Mouse (Mus musculus) heart, embryonic 10.5 days (tissue): ENCODE measurements around the gene Vps50. TPM values are rescaled to one million over a fixed set of nuclear protein-coding genes. Genes with fewer than 3 reads are reported as not detected.
"Not testable (repeated sequence)": the region's sequence is repeated elsewhere in the genome, so short reads cannot be mapped to it uniquely, and the experiment has no call there.

Experiments used
- DNase-seq: peaks from one replicate; pipeline ENCODE4 v3.0.0-alpha.2; 2017; ENCODE audit warnings: low spot score
- H3K27ac ChIP-seq: fragments of 300-500 bp; sonication (generic); 2 replicates; pipeline ENCODE4 v1.5.1; 2016; ENCODE audit warnings: mild to moderate bottlenecking
- H3K27me3 ChIP-seq: fragments of 300-500 bp; sonication (generic); 2 replicates; pipeline ENCODE4 v1.6.1; 2016; ENCODE audit warnings: mild to moderate bottlenecking; ENCODE audit not compliant: poor library complexity, insufficient read depth, severe bottlenecking
- H3K36me3 ChIP-seq: fragments of 300-500 bp; sonication (generic); 2 replicates; pipeline ENCODE4 v1.6.1; 2016; ENCODE audit warnings: mild to moderate bottlenecking, moderate library complexity
- H3K4me1 ChIP-seq: fragments of 300-500 bp; sonication (generic); 2 replicates; pipeline ENCODE4 v1.6.1; 2016; ENCODE audit warnings: mild to moderate bottlenecking
- H3K4me3 ChIP-seq: fragments of 300-500 bp; sonication (generic); 2 replicates; pipeline ENCODE4 v1.5.1; 2016; ENCODE audit warnings: mild to moderate bottlenecking, moderate library complexity
- H3K9me3 ChIP-seq: fragments of 300-500 bp; sonication (generic); 2 replicates; pipeline ENCODE4 v1.6.1; 2016; ENCODE audit warnings: mild to moderate bottlenecking, moderate library complexity
- WGBS: fragments of 180-500 bp; shearing (Covaris S2); methylation state at CpG from one replicate; pipeline ENCODE4 v1.1.7; 2016; 5-methylcytosine and 5-hydroxymethylcytosine counted together
- polyA plus RNA-seq: library from polyadenylated mRNA; unstranded; fragments of >200 nt; fragmentation: Nextera tagmentation; extraction: Ambion mirVana; gene quantifications from 2 replicates; pipeline ENCODE4 v1.2.1, GENCODE M21; 2016

The Vps50 gene
- polyA plus RNA-seq, 1 experiment from 2014 or later = 24.2 TPM

- Histone ChIP-seq H3K36me3 (peaks cover 7% of the 10 kb centered on the region), H3K27me3 (no peaks in the 10 kb centered on the region), H3K9me3 (no peaks in the 10 kb centered on the region), H3K4me3 (no peak overlapping the region), H3K4me1 (no peaks in the 10 kb centered on the region), H3K27ac (no peak overlapping the region)
- DNase-seq = no peak
- 70% methylated on average over 1 of the region's 1 CpGs for WGBS
These were observed 46.8 kb downstream of the Vps50 start for GRCm38 (mm10) chr6:3544970-3545369.

- H3K27ac ChIP-seq = no peak overlapping the region
- WGBS = 79% methylated on average over 3 of the region's 3 CpGs
- H3K4me1 ChIP-seq = no peaks in the 10 kb centered on the region
- H3K36me3 ChIP-seq = peaks cover 7% of the 10 kb centered on the region
- no peak overlapping the region for H3K4me3 ChIP-seq
- no peaks in the 10 kb centered on the region for H3K9me3 ChIP-seq
- no peaks in the 10 kb centered on the region for H3K27me3 ChIP-seq
- DNase-seq = no peak
These were observed 50.8 kb downstream of the Vps50 start for GRCm38 (mm10) chr6:3548959-3549358.

- H3K36me3 ChIP-seq = peaks cover 7% of the 10 kb centered on the region
- 86% methylated on average over 1 of the region's 1 CpGs for WGBS
- no peaks in the 10 kb centered on the region for H3K27me3 ChIP-seq
- H3K4me3 ChIP-seq = no peak overlapping the region
- no peak for DNase-seq
- no peaks in the 10 kb centered on the region for H3K4me1 ChIP-seq
- H3K9me3 ChIP-seq = no peaks in the 10 kb centered on the region
- H3K27ac ChIP-seq = no peak overlapping the region
These were observed 51.8 kb downstream of the Vps50 start for GRCm38 (mm10) chr6:3549992-3550391.

GRCm38 (mm10) chr6:3552681-3553080, 54.5 kb downstream of the Vps50 start:
- peaks cover 15% of the 10 kb centered on the region; the same call in 1 of the 2 replicates for H3K36me3 ChIP-seq
- not testable (repeated sequence) for H3K27me3 ChIP-seq, H3K27ac ChIP-seq, H3K4me3 ChIP-seq, DNase-seq, H3K4me1 ChIP-seq, H3K9me3 ChIP-seq
- WGBS = 85% methylated on average over 9 of the region's 9 CpGs

GRCm38 (mm10) chr6:3557177-3557576, 59.0 kb downstream of the Vps50 start:
- Histone ChIP-seq H3K4me3 (no peak overlapping the region), H3K4me1 (no peaks in the 10 kb centered on the region), H3K27ac (no peak overlapping the region), H3K27me3 (no peaks in the 10 kb centered on the region), H3K9me3 (no peaks in the 10 kb centered on the region), H3K36me3 (peaks cover 16% of the 10 kb centered on the region; the same call in 1 of the 2 replicates)
- WGBS = 93% methylated on average over 4 of the region's 4 CpGs
- DNase-seq = no peak

- 64% methylated on average over 5 of the region's 5 CpGs for WGBS
- Histone ChIP-seq H3K27me3 (no peaks in the 10 kb centered on the region), H3K4me1 (no peaks in the 10 kb centered on the region), H3K4me3 (no peak overlapping the region), H3K36me3 (peaks cover 16% of the 10 kb centered on the region; the same call in 1 of the 2 replicates), H3K27ac (no peak overlapping the region), H3K9me3 (no peaks in the 10 kb centered on the region)
- DNase-seq = no peak
These were observed 61.8 kb downstream of the Vps50 start for GRCm38 (mm10) chr6:3560009-3560408.

GRCm38 (mm10) chr6:3562301-3562700, 64.1 kb downstream of the Vps50 start:
- Histone ChIP-seq H3K4me3 (no peak overlapping the region), H3K27ac (no peak overlapping the region), H3K4me1 (no peaks in the 10 kb centered on the region), H3K36me3 (peaks cover 15% of the 10 kb centered on the region; the same call in 1 of the 2 replicates), H3K27me3 (no peaks in the 10 kb centered on the region), H3K9me3 (no peaks in the 10 kb centered on the region)
- DNase-seq = no peak

GRCm38 (mm10) chr6:3564118-3564517, 65.9 kb downstream of the Vps50 start:
- peaks cover 13% of the 10 kb centered on the region; the same call in 1 of the 2 replicates for H3K36me3 ChIP-seq
- H3K9me3 ChIP-seq, H3K27me3 ChIP-seq, H3K4me3 ChIP-seq, H3K27ac ChIP-seq, DNase-seq, H3K4me1 ChIP-seq: not testable (repeated sequence)

GRCm38 (mm10) chr6:3565005-3565404, 66.8 kb downstream of the Vps50 start:
- H3K4me1 ChIP-seq = no peaks in the 10 kb centered on the region
- H3K27me3 ChIP-seq = no peaks in the 10 kb centered on the region
- 94% methylated on average over 4 of the region's 4 CpGs for WGBS
- no peak overlapping the region for H3K27ac ChIP-seq
- no peak overlapping the region for H3K4me3 ChIP-seq
- peaks cover 13% of the 10 kb centered on the region; the same call in 1 of the 2 replicates for H3K36me3 ChIP-seq
- no peaks in the 10 kb centered on the region for H3K9me3 ChIP-seq
- DNase-seq = no peak

- Histone ChIP-seq H3K36me3 (peaks cover 13% of the 10 kb centered on the region; the same call in 1 of the 2 replicates), H3K4me3 (no peak overlapping the region), H3K9me3 (no peaks in the 10 kb centered on the region), H3K27ac (no peak overlapping the region), H3K27me3 (no peaks in the 10 kb centered on the region), H3K4me1 (no peaks in the 10 kb centered on the region)
- DNase-seq = no peak
- 78% methylated on average over 1 of the region's 1 CpGs for WGBS
These were observed 67.5 kb downstream of the Vps50 start for GRCm38 (mm10) chr6:3565667-3566066.

GRCm38 (mm10) chr6:3567071-3567610, 69.0 kb downstream of the Vps50 start:
- Histone ChIP-seq H3K9me3 (no peaks in the 10 kb centered on the region), H3K4me1 (no peaks in the 10 kb centered on the region), H3K36me3 (peaks cover 16% of the 10 kb centered on the region; the same call in 1 of the 2 replicates), H3K27ac (no peak overlapping the region), H3K27me3 (no peaks in the 10 kb centered on the region), H3K4me3 (no peak overlapping the region)
- DNase-seq = no peak
- WGBS = 95% methylated on average over 7 of the region's 7 CpGs

GRCm38 (mm10) chr6:3572221-3572815, 74.1 kb downstream of the Vps50 start:
- Histone ChIP-seq H3K27ac (no peak overlapping the region), H3K9me3 (no peaks in the 10 kb centered on the region), H3K4me1 (no peaks in the 10 kb centered on the region), H3K4me3 (no peak overlapping the region), H3K27me3 (no peaks in the 10 kb centered on the region), H3K36me3 (peaks cover 6% of the 10 kb centered on the region; the same call in 1 of the 2 replicates)
- 38% methylated on average over 2 of the region's 2 CpGs for WGBS
- DNase-seq = no peak

GRCm38 (mm10) chr6:3573787-3574186, 75.6 kb downstream of the Vps50 start:
- no peak for DNase-seq

GRCm38 (mm10) chr6:3585402-3585801, 87.2 kb downstream of the Vps50 start:
- DNase-seq = no peak
- no peak overlapping the region for H3K4me3 ChIP-seq
- no peaks in the 10 kb centered on the region for H3K9me3 ChIP-seq
- peaks cover 3% of the 10 kb centered on the region; the same call in 1 of the 2 replicates for H3K36me3 ChIP-seq
- H3K4me1 ChIP-seq = no peaks in the 10 kb centered on the region
- no peaks in the 10 kb centered on the region for H3K27me3 ChIP-seq
- no peak overlapping the region for H3K27ac ChIP-seq
- WGBS = 86% methylated on average over 1 of the region's 1 CpGs

More at GRCm38 (mm10) chr6:3573787-3574186, 75.6 kb downstream of the Vps50 start:
- Histone ChIP-seq H3K27ac (no peak overlapping the region), H3K36me3 (peaks cover 3% of the 10 kb centered on the region; the same call in 1 of the 2 replicates), H3K4me1 (no peaks in the 10 kb centered on the region), H3K27me3 (no peaks in the 10 kb centered on the region), H3K9me3 (no peaks in the 10 kb centered on the region), H3K4me3 (no peak overlapping the region)
- WGBS = 92% methylated on average over 8 of the region's 8 CpGs
